Mouse (Mus musculus) layer of hippocampus, postnatal 14 days (tissue): ENCODE data around the gene Mab21l1. TPM values are rescaled to one million over a fixed set of nuclear protein-coding genes. Genes with fewer than 3 reads are reported as not detected.

ENCODE experiments used
- DNase-seq, 2 experiments: peaks; one replicate each; pipeline ENCODE4 v3.0.0; 2021 to 2022; ENCODE audit warnings: low spot score in 2 of 2, mixed read lengths in 1 of 2
- long read RNA-seq, 2 experiments: library from polyadenylated mRNA; stranded (forward); transcript quantifications; one replicate each; pipeline ENCODE4 v2.0.0; 2021
- total RNA-seq, 2 experiments: library from RNA; stranded (reverse); gene quantifications; 2 replicates each; pipeline ENCODE4 v1.2.3; 2021

Mab21l1 gene
- under 1 TPM; 0.64 to 0.71 TPM for total RNA-seq
- long read RNA-seq, experiment 1, result 0 reads
- long read RNA-seq, experiment 2, result 0 reads

DNA sequence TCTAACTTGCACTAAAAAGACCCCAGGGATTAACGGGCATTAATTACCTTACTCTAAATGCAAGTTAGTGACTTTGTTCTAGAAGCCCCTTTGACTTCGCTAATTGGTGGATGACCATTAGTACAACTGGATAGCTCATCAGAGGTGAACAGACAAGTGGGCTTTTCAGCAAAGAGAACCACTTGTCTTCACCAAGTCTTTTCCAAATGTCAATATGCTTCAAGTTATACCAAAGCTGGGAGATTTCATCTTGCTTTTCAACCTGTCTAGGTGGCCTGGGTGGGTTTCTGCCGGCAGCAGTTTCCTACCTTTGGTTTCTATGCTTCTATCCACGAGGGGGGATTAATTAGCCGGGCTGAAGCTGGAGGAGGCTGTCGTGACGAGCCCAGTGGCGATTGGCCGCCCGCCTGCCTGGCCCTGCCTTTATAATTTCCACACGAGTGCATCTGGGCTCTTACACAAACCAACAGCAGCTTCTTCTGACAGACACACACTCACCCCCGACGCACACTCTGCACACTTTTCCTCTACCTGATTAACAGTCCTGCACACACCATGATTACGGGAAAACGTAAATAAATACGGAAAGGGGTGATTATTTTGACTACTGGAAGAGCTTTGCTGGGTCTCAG is at the start of gene Mab21l1:
Gene Mab21l1 (plus strand): TSS at position 455 of the 632 bp plus-strand sequence.
- no peak for DNase-seq

DNA sequence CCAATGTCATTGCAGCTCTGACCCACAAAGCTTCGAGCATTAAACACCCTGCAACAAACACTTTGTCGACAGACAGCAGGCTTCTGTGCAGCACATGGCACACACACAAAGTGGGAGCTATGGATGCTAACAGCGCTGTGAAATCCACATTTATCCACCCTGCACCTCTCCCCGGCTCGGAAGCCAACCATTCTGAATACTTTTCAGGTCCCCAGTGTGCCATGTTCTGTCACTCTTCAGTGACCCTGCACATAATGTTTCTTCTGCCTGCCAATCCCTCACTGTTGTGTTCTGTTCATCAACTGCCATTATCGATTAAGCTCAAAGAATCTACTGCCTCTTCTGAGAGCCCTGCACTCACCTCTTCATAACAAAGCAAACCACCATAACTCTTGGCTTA is 48.6 kb upstream of the Mab21l1 start:
- DNase-seq, result no peak

DNA sequence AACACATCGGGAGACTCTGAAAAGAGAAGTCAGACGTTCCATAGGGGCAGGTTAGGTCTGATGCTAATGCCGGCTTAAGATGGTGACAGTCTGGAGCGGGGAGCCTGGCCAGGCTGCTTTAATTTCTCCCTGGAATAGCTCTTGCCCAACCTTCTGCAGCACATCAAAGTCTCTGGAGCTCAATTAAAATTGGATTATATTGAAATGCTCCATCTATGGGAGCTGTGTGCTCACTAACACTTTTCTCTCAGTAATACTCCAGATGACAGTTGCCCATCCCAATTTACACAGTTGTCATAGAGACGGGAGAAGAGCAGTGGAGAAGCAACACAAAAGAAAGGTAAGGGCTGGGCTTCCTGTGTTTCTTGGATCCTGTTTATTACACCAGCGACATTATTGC is 40.9 kb upstream of the Mab21l1 start:
- no peak for DNase-seq

DNA sequence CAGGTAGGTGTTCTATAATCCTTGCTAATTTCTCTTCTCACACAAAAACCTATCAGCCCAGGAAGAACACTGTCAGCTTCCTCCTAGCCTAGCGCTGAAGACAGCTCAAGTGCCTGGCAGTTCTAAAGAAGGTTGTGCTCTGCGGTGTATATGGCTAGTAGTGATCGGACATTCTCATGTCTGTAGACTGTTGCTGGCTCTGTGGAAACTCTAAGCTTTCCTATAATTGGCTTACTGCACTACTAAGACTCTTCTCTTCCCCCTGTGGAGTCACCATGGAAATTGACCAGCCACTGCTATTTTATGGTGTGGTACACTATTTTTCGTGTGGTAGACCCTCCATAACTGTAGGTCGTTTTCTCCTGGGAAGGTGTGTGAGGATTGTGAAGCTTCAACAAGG is 40.1 kb upstream of the Mab21l1 start:
- DNase-seq, result no peak

DNA sequence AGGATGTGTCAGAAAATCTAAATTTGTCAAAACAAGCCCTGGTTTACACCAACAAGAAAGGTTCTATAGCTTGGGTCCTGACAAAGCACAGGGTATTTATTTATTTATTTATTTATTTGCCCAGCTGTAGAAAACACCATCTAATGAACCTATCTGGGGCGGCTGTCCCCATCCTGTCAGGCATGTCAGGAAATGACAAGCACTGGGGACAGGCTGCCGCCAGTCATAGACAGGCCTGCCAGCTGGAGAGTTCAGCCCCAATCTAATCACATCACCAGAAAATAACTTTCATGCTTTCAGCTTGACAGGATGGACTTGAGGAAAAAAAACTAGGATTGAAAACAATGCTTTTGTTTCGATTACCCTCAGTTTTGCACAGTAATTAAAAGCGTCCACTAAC is 39.7 kb upstream of the Mab21l1 start:
- no peak for DNase-seq

DNA sequence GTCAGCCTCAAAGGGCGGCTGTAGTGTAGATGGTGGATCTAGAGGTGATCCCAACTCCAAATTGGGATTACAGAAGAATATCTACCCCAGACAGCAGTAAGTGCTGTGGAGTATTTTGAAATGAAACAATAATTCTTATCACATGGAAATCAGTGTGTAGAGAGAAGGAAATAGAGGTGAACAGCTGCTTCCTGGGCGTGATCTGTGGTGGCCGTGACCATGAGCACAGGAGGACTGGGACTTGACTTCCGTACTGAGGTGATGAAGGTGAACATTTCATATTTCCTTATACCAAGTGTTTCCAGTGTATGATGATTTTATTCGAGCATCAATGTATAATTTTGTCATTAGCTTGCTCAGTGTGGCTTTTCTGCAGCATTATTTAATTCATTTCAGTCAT is 38.4 kb upstream of the Mab21l1 start:
- no peak for DNase-seq

DNA sequence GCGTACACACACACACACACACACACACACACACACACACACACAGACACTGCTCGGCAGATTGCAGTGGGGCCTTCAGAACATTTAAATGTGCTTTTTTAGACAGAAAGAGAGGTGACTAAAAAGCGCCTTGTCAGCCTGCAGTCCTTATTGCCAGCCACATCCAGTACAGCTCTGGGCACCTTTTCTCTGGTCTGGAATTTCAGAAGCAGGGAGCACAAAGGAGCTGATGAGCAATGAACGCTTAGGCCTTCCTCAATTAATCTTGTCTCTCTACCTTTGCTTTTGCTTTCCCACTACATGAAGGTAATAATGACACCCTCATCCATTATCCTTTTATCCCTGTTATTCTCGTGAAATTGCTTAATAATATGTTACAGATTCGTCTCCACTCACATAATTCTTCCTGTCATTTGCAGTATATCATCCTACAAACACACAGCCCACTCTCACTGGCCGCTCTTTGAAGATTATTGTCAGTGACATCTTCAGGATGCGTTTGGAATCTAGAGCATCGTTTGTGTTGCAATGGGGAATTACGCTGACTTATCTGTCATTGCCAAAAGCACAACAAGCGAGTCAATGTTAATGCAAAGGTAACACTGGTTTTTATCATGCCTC is 31.8 kb upstream of the Mab21l1 start:
- DNase-seq, result no peak

DNA sequence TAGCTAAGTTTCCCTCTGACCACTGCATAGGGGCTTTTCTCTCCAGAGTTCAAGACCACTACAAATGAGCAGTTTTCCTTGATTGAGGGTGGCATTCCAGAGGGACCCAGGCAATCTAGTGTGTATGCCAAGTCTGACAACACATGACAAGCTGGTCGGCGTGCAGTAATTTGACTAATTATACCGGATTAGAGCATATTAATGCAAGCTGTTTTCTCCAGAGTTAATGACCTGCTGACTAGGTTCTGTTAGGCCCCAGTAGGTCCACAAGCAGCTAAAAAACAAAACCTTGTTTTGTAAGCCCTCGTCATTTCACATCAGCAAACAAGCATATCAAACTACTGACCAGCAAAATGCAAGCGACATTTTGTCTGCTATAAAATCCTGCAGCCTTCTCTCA is 30.9 kb upstream of the Mab21l1 start:
- DNase-seq, result no peak

DNA sequence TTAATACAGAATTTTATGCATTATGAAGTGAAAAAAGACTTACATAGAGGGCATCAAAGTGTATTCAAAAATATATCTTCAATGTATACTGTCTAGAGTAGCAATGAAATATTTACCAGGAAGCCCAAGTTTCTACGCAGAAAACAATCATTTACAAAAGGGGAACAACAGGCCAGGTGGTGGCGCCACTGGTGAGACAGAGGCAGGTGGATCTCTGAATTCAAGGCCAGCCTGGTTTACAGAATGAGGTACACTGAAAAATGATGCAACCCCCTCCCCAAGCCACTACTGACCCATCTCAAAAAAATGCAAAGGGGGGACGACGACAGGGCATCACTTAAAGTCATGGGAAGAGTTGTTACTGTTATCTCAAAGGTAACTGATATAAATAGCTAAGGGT is 29.8 kb upstream of the Mab21l1 start:
- no peak for DNase-seq

DNA sequence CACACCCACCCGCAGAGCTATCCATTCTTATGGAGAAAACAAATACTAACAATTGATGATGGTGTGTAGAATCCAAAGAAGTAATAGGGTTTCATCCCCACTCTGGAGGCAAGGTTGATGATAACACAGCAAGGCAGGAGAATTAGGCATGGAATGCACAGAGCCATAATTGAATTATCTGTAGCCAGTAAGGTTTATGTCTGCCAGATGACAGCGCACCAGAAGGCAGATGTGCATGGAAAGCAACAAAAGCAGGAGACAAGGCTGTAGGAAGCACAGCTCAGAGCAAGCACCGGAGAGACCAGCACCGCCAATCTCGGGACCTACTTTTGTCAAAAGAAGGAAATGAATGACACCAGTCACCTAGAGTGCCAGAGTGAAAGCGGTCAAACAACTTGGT is 28.4 kb upstream of the Mab21l1 start:
- no peak for DNase-seq

DNA sequence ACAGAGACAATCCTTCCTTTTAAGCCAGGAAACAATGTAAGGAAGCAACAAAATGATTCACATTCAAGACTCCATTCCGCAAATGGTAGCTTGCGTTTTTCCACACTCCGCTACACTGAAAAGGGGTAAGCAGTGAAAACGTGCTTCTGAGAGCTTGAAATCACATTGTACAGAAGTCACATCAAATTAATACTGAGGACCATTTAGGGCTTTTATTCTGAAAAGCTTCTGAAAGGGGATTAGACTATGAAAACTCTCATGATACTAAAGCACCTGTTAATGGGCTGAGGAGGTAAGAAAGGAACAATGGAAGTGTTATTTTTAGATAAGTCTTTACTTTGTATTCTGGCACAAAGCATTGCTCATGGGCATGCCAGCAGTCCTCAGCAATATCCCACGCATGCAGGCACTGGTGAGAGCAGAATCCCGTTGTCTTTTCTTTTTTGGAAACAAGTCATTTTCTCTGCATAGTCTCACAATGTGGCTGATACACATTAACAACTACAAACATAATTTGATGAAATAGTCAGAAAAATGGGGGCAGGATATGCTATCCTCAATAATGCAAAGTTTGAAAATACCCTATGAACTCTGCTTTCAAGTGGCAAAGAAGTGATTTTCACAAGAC is 27.2 kb upstream of the Mab21l1 start:
- DNase-seq, result no peak

DNA sequence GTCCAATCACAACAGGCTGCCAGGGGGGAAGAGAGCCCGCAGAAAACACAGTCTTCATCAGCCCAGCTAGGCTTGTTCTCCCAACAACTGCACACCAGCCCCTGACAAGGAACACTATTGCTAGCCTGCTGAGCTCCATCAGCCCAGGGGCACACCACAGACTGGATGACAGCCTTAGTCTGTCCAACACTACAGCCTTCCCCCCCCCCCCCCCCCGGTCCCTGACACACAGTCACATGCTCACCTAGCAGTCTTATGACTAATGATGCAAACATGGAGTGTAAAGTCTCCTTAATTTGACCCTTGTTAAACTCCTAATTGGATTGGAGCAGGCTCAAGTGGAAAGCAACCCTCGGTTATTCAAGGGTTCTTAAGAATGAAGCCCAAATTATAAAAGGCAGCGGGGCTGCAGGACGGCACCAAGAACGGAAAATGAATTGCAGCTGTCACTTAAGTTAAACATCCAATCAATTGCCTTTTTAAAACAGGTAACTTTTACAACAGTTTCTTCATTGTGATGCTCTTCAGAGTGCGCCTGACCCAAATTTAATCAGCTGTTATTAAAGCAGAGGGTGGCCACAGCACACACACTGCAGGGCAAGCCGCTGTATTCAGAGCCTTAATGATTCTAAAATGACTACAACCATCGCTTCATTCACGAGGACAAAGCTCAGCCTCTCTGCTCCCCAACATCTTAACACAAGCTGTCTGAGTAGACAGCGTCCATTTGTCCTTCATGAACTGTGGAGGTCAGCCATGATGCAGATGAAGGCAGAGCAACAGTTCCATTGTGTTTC is 26.3 kb upstream of the Mab21l1 start:
- DNase-seq, result no peak

DNA sequence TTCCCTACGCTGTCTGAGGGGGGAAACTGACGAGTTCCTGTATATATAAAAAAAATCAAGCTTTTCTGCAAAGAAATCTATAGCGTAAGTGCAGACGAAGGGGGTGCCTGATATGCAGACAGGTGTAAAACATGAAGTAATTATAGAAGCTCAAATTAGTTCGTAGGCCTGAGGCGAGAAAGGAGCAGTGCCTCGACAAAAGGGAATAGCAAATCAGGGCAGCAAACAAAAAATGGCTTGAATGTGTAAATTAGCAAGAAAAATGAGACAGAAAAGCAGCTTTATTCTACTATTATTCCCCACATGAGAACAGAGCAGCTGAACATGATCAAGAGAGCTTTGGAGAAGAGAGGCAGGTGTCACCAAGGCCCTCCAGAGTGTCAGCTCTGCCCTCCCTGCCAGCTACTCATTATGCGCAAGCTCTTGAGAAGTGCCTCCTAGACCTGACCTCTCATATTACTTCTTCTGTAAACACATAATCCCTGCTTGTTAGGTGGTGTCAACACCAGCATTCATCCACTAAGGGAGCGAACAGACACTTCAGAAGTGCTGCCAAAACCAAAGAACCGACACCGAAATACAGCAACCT is 25.6 kb upstream of the Mab21l1 start:
- no peak for DNase-seq

DNA sequence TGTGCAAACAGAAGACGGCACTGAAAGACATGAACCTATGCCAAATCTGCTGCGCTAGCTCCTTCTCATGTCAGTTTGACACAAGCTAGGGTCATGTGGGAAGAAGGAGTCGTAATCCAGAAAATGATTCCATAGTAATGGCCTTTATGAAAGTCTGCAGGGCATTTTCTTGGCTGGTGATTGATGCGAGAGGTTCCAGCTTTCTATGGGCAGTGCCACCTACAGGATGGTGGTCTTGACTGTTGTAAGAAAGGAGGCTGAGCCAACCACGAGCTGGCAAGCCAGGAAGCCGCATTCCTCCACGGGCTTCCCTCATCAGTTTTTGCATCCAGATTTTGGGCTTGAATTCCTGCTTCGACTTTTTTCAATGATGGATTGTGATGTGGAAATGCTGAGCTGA is 24.0 kb upstream of the Mab21l1 start:
- no peak for DNase-seq

DNA sequence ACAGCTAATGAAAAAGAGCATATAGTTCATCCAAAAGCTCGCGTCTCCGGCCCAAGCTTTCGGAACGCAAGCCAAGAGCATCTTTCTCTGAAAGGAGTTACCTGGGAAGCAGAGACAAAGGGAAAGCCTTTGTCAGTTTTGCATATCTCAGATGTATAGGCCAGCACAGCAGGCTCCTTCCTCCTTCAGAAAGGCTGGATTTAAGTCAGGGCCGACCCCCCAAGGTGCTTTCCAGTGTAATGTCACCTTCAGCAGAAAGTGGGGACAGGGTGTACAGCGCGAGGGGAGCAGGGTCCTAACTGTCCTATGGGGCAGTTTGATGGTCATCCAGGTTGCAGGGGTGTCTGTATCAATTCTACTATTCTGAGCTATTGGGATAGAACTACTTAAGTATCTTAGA is 18.7 kb upstream of the Mab21l1 start:
- DNase-seq, result no peak

DNA sequence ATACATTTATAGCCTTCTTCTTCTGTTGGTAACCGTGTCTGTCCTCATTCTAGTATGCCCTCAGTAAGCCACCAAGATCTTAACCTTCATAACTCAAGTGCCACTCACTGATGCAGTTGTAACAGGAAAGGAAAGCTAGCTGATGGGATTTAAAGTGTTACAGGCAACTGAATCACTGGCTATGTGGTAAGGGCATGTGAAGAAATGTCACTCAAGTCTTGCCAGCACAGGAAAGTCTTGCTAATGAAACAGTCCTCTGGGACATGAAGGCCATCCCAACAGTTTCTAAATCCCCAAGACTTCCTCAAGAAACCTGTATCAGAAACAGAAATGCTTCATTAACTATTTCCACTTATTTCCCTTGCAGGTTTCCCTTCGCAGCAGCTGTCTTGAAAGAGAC is 13.7 kb upstream of the Mab21l1 start:
- no peak for DNase-seq

DNA sequence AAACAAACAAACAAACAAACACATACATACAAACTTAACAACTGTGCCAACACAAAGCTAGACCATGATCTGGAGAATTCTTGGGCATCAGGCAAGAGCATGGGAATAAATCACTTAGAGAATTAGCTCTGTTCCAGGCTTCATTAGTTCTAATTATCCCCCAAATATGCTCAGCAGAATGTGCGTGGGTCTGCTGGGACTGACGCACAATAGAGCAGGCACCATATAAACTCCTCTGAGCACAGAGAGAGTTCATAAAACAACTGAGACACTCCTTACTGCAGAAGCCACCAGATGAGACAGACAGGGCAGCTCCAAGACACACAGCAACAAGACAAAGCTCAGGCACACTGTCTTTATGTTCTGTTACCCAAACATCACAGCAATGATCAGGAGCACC is 13.0 kb upstream of the Mab21l1 start:
- peak in 1 of 2 experiments; percentile 52 for DNase-seq

DNA sequence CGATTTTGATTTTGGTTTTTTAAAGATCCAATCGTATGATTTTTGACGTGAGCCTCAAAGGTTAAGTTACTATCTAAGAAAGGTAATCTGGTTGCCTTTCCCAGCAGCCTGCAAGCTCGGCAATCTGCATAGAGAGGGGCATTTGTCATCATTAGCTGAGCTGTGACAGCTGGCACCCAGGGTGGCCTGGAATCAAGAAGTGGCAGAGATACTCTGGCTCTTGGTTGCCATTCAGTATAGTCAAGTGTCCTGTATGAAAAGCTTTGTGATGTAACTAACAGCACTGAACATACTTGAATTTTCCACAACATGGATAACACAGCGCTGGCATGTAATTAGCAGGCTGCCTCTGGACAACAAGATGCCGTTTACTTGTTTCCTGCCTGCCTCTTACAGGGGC is 8.1 kb upstream of the Mab21l1 start:
- DNase-seq, result no peak

DNA sequence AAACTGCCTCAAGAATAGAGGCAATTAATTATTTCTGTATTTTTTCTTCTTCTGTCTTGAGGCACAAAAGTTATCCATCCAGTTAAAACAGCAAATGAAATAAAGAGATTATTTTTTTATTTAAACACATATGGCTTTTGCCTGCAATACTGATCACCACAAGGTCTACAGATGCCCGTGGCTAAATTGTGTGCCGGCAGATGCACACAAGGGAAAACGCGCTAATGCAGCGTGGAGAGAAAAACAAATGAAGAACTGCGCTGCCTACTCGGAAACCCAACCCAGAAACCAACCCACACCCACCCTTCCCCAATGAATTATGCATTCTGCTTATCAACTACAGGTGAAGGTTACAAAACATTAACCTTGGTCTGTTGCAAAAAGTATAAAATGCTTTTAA is 7.1 kb upstream of the Mab21l1 start:
- no peak for DNase-seq

DNA sequence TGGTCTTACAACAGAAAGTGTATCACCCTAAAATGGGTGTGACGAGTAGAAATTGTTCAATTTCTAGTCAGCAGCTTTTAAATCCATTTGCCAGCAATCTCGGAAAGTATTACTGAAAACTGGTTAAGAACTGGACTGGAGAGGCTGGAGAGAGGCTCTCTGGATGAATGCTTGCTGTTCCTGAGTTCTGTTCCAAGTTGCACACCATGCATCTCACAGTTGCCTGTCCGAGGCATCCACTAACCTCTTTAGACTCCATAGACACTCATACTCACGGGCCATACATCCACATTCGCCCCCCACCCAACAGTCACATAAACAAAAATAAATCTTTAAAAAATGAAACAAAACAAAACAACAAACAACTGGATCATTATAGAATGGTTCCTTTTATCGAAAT is 6.6 kb upstream of the Mab21l1 start:
- DNase-seq, result no peak

DNA sequence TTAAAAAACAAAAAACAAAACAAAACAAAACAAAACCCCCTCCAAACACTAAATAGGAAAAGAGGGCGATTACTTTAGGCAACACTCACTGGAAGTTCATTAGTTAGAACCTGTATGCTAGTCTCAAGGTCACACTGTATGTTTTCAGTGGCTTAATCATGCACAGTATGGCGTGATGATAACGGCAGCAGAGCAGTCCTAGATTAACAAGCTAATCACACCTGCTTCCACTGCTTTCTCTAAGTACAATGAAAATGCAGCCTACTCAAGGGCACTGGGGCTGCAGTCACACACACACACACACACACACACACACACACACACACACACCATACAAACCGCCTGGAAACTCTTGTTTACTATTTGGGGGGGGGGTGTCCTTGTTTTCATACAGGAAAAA is 4.8 kb upstream of the Mab21l1 start:
- DNase-seq, result no peak
